In genomic region chr9:72851541-72851940, GRCm38 (mm10) we compare ENCODE assay signal across 27 mouse cellular contexts. TPM values are rescaled to one million over a fixed set of nuclear protein-coding genes. Genes with fewer than 3 reads are reported as not detected.
"Had no signal": no experiment of that assay in that cellular context is flagged by ENCODE, and none has a peak within 500 bp of the region (broad histone marks: within the 10 kb centered on the region; RNA-seq: fewer than 3 reads in every experiment).

No protein-coding gene starts in this region.

- H3K9me3 ChIP-seq: embryonic facial prominence, embryonic 12.5 days; embryonic facial prominence, embryonic 13.5 days; embryonic facial prominence, embryonic 15.5 days; forebrain, embryonic 15.5 days; heart, embryonic 10.5 days had no signal

- H3K4me2 ChIP-seq: embryonic facial prominence, embryonic 12.5 days; embryonic facial prominence, embryonic 13.5 days; embryonic facial prominence, embryonic 15.5 days; forebrain, embryonic 12.5 days; forebrain, embryonic 13.5 days; forebrain, embryonic 15.5 days had no signal

- H3K9ac ChIP-seq: embryonic facial prominence, embryonic 12.5 days; embryonic facial prominence, embryonic 13.5 days; embryonic facial prominence, embryonic 15.5 days; forebrain, embryonic 12.5 days; forebrain, embryonic 13.5 days; forebrain, embryonic 15.5 days; forebrain, postnatal 0 days had no signal

- H3K27me3 ChIP-seq: embryonic facial prominence, embryonic 12.5 days; embryonic facial prominence, embryonic 13.5 days; embryonic facial prominence, embryonic 15.5 days had no signal

- H3K4me3 ChIP-seq: embryonic facial prominence, embryonic 10.5 days; embryonic facial prominence, embryonic 12.5 days; embryonic facial prominence, embryonic 13.5 days; embryonic facial prominence, embryonic 15.5 days; erythroblast, embryonic 14.5 days; forebrain, embryonic 10.5 days; forebrain, embryonic 12.5 days; forebrain, embryonic 13.5 days; forebrain, embryonic 15.5 days; gastrocnemius, adult 2 months; heart, adult 2 months; heart, embryonic 10.5 days had no signal

- H3K36me3 ChIP-seq: embryonic facial prominence, embryonic 15.5 days; forebrain, embryonic 15.5 days had no signal

- ATAC-seq: forebrain, embryonic 13.5 days; forebrain, embryonic 14.5 days; forebrain, embryonic 15.5 days; forebrain, embryonic 16.5 days; forebrain, postnatal 0 days had no signal

- DNase-seq: cerebellum, adult 8-10 months; cerebellum, adult 9-10 months; cerebellum, adult 9-11 months; cerebellum, postnatal 14 days; cerebellum, postnatal 25 days; cerebellum, postnatal 36 days; embryo, embryonic 11 days; forebrain, postnatal 0 days; gastrocnemius, adult 2 months; gastrocnemius, postnatal 10 days; gastrocnemius, postnatal 14 days; gastrocnemius, postnatal 25 days; gastrocnemius, postnatal 36 days; heart, adult 18-20 months; heart, adult 2 months had no signal

- H3K27ac ChIP-seq: embryonic facial prominence, embryonic 10.5 days; embryonic facial prominence, embryonic 12.5 days; embryonic facial prominence, embryonic 13.5 days; embryonic facial prominence, embryonic 15.5 days; forebrain, embryonic 10.5 days; forebrain, embryonic 12.5 days; forebrain, embryonic 13.5 days; forebrain, embryonic 15.5 days; gastrocnemius, adult 2 months; heart, adult 2 months; heart, embryonic 10.5 days had no signal

- H3K4me1 ChIP-seq: embryonic facial prominence, embryonic 12.5 days had no signal

RNA-seq across cellular contexts. Expression of gene Prtg, which starts 44.9 kb away (rescaled TPM):
- polyA plus RNA-seq: erythroblast, embryonic 14.5 days had no signal
